Mouse (Mus musculus): ENCODE results near the gene Eif3i. TPM values are rescaled to one million over a fixed set of nuclear protein-coding genes. Genes with fewer than 3 reads are reported as not detected.

Eif3i gene
- polyA plus RNA-seq, 1 experiment: 185 TPM

DNA sequence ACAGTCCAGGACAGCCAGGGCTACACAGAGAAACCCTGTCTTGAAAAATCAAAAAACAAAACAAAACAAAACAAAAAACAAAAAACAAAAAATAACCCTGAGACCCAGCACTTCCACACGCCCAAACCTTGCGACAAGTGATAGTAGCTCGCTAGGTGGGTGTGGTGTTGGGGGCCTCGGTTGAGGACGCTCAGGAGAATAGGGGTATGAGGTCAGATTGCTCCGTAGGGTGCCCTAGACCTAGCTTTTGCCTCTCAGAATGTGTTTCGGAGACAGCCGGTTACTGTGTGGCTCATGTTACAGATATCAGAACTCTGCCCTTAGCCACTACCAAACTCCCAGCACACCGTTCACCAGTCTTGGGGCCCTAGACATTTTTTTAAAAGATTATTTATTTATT is 14.7 kb downstream of the Eif3i start:
- no peaks in the 10 kb centered on the region for H3K36me3 ChIP-seq (ENCODE audit: control insufficient read depth, insufficient read depth, low read length)
- TF ChIP-seq CTCF (IDR thresholded peaks at IDR 0.05; ENCODE audit: extremely low read depth, insufficient read depth, insufficient read length, insufficient replicate concordance) (no peak), POLR2A (IDR thresholded peaks at IDR 0.05; ENCODE audit: low read depth, low read length) (no peak)
- no peaks in the 10 kb centered on the region; the same call in 1 of the 2 replicates for H3K4me1 ChIP-seq (ENCODE audit: control insufficient read depth, insufficient read depth, insufficient read length)
- 90% methylated on average over 9 of the region's 9 CpGs for WGBS
- no peak overlapping the region; the same call in 1 of the 2 replicates for H3K4me3 ChIP-seq (ENCODE audit: extremely low read depth, insufficient read depth, insufficient read length)
- peak overlapping the region; percentile 8; the same call in 1 of the 2 replicates for H3K27ac ChIP-seq (ENCODE audit: insufficient read depth, low read length)
- DNase-seq (ENCODE audit: low read depth in 1 of 2, low spot score in 2 of 2): no peak
- no peaks in the 10 kb centered on the region for H3K27me3 ChIP-seq (ENCODE audit: control insufficient read depth, insufficient read depth, low read length)

DNA sequence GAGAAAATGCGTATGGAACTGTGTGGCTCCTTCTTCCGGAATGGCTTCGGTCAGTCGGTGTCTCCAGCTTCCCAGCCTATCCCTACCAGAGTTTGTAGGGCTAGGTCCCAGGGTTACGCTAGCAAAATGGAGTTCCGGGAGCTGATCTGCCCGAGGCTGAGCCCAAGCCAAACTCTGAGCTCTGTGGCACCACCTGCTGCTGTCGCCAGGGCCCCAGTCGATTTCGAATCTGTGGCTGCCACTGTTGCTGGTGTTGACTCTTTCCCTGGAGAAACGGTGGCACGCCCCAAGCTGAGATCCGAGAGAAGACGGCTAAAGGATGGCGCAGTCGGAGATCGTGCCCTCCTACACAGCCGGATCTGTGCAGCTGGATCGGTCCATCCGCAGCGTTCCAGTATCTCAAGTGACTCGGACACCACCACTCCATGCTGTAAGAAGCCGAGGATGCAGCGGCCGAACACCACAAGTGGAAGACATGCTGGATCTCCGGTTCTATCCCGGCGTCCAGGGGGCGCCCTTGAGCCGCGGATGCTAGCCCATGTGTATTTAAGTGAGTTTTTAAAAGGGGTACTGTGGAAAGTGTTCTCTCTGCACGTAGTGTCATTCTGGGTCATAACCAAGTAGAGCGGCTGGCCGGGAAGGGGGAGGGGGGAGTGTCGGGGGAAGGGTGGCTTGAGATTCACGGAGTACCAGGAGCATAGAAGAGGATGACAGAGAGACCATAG is 15.4 kb downstream of the Eif3i start:
- Histone ChIP-seq H3K36me3 (ENCODE audit: control insufficient read depth, insufficient read depth, low read length) (no peaks in the 10 kb centered on the region), H3K27ac (ENCODE audit: insufficient read depth, low read length) (peak overlapping the region; percentile 97), H3K27me3 (ENCODE audit: control insufficient read depth, insufficient read depth, low read length) (no peaks in the 10 kb centered on the region), H3K4me1 (ENCODE audit: control insufficient read depth, insufficient read depth, insufficient read length) (peaks cover 3% of the 10 kb centered on the region; the same call in 1 of the 2 replicates), H3K4me3 (ENCODE audit: extremely low read depth, insufficient read depth, insufficient read length) (peak overlapping the region; percentile 89)
- TF ChIP-seq CTCF (IDR thresholded peaks at IDR 0.05; ENCODE audit: extremely low read depth, insufficient read depth, insufficient read length, insufficient replicate concordance) (peak; percentile 85), POLR2A (IDR thresholded peaks at IDR 0.05; ENCODE audit: low read depth, low read length) (no peak; the same call in none of the 2 replicates)
- DNase-seq (ENCODE audit: low read depth in 1 of 2, low spot score in 2 of 2): peak; percentile 68 to 87
- 2% methylated on average over 36 of the region's 36 CpGs for WGBS

DNA sequence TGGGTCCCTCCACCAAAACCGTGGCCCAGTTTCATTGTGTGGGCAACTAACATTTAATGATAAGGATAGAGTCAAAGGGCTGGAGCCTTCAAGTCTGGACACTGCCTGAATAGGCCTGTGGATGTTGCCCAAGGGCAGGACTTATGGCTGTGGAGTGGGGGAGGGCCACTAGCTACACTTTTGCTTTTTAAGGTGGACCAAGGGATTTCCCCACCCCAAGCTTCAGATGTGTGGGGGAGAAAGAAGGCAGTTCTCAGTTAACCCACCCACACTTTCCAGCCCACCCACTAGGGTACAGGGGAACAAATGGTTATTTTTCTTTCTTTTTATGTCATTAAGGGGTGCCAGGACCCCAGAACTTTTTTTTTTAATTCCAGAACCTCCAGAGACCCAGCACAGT is 16.1 kb downstream of the Eif3i start:
- Histone ChIP-seq H3K36me3 (ENCODE audit: control insufficient read depth, insufficient read depth, low read length) (no peaks in the 10 kb centered on the region), H3K4me1 (ENCODE audit: control insufficient read depth, insufficient read depth, insufficient read length) (peaks cover 5% of the 10 kb centered on the region; the same call in 1 of the 2 replicates), H3K27me3 (ENCODE audit: control insufficient read depth, insufficient read depth, low read length) (no peaks in the 10 kb centered on the region), H3K27ac (ENCODE audit: insufficient read depth, low read length) (peak overlapping the region; percentile 97), H3K4me3 (ENCODE audit: extremely low read depth, insufficient read depth, insufficient read length) (peak overlapping the region; percentile 89; the same call in 1 of the 2 replicates)
- TF ChIP-seq CTCF (IDR thresholded peaks at IDR 0.05; ENCODE audit: extremely low read depth, insufficient read depth, insufficient read length, insufficient replicate concordance): no peak
- TF ChIP-seq POLR2A (IDR thresholded peaks at IDR 0.05; ENCODE audit: low read depth, low read length): no peak
- DNase-seq (ENCODE audit: low read depth in 1 of 2, low spot score in 2 of 2): peak in 1 of 2 experiments; percentile 31
- WGBS: 38% methylated on average over 1 of the region's 1 CpGs

DNA sequence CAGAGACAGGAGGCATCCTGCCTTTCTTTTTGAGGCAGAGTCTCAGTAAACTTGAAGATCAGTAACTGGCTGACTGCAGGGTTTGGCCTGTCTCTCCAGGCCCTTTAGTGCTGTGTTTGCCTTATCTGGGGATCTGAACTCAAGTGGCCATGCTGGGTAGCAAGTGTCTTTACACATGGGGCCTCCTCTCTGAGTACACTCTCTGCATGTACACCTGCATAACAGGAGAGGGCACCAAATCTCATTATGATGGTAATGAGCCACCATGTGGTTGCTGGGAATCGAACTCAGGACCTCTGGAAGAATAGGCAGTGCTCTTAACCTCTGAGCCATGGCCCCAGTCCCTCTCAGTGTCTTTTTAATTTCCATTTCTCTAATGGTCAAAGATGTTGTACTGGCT is 18.2 kb downstream of the Eif3i start:
- H3K36me3 ChIP-seq (ENCODE audit: control insufficient read depth, insufficient read depth, low read length): no peaks in the 10 kb centered on the region
- H3K4me3 ChIP-seq (ENCODE audit: extremely low read depth, insufficient read depth, insufficient read length): no peak overlapping the region
- no peaks in the 10 kb centered on the region for H3K27me3 ChIP-seq (ENCODE audit: control insufficient read depth, insufficient read depth, low read length)
- H3K4me1 ChIP-seq (ENCODE audit: control insufficient read depth, insufficient read depth, insufficient read length): peaks cover 7% of the 10 kb centered on the region; the same call in 1 of the 2 replicates
- WGBS: 86% methylated on average over 1 of the region's 1 CpGs
- H3K27ac ChIP-seq (ENCODE audit: insufficient read depth, low read length): no peak overlapping the region
- DNase-seq (ENCODE audit: low read depth in 1 of 2, low spot score in 2 of 2): no peak
- TF ChIP-seq CTCF (IDR thresholded peaks at IDR 0.05; ENCODE audit: extremely low read depth, insufficient read depth, insufficient read length, insufficient replicate concordance) (no peak), POLR2A (IDR thresholded peaks at IDR 0.05; ENCODE audit: low read depth, low read length) (no peak)

DNA sequence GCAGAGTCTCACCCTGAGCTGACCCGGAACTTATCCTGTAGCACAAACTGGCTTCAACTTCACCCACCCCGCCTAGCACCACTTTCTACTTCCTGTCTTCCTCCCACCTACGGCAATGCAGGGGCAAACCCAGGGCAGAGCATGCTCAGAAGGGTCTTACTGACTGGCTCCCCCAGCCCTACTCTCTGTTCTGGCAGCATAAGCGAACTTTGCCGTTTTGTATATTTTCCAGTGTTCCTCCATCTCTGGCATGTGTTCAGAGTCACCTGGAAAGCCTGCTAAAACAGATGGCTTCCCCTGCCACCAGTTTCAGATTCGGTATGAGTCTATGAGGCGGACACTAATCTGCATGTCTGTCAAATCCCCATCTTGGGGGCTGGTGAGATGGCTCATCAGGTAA is 20.1 kb downstream of the Eif3i start:
- Histone ChIP-seq H3K36me3 (ENCODE audit: control insufficient read depth, insufficient read depth, low read length) (no peaks in the 10 kb centered on the region), H3K4me3 (ENCODE audit: extremely low read depth, insufficient read depth, insufficient read length) (no peak overlapping the region), H3K27ac (ENCODE audit: insufficient read depth, low read length) (peak overlapping the region; percentile 74), H3K4me1 (ENCODE audit: control insufficient read depth, insufficient read depth, insufficient read length) (peaks cover 8% of the 10 kb centered on the region; the same call in 1 of the 2 replicates), H3K27me3 (ENCODE audit: control insufficient read depth, insufficient read depth, low read length) (no peaks in the 10 kb centered on the region)
- DNase-seq (ENCODE audit: low read depth in 1 of 2, low spot score in 2 of 2): peak; percentile 42 to 63
- no peak for TF ChIP-seq CTCF (IDR thresholded peaks at IDR 0.05; ENCODE audit: extremely low read depth, insufficient read depth, insufficient read length, insufficient replicate concordance)
- TF ChIP-seq POLR2A (IDR thresholded peaks at IDR 0.05; ENCODE audit: low read depth, low read length): no peak
- 29% methylated on average over 7 of the region's 7 CpGs for WGBS

DNA sequence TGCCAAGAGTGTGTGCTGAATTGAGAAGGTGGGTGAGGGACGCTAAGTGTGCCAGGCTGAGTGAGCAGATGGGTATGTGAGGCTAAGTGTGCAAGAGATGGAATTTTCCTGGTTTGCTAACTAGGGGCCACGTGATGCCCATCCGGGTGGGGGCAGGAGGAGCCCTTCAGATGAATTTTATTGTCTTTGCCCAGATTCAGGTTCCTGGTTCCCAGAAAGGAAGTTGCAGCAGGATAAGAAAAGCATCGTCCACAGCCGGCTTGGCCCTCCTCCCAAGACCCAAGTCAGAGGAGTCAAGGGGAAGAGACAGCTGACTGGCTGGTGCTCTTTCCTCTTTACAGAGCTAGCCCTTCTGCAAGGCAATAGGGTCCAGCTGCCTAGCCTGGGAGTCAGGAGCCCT is 22.0 kb downstream of the Eif3i start, which contains the start of gene Fam167b:
TSS of gene Fam167b (minus strand) at position 84 of the 400 bp plus-strand sequence.
- peaks cover 19% of the 10 kb centered on the region; the same call in 1 of the 2 replicates for H3K4me1 ChIP-seq (ENCODE audit: control insufficient read depth, insufficient read depth, insufficient read length)
- no peak for DNase-seq (ENCODE audit: low read depth in 1 of 2, low spot score in 2 of 2)
- H3K27me3 ChIP-seq (ENCODE audit: control insufficient read depth, insufficient read depth, low read length): no peaks in the 10 kb centered on the region
- 78% methylated on average over 5 of the region's 5 CpGs for WGBS
- no peaks in the 10 kb centered on the region for H3K36me3 ChIP-seq (ENCODE audit: control insufficient read depth, insufficient read depth, low read length)
- H3K4me3 ChIP-seq (ENCODE audit: extremely low read depth, insufficient read depth, insufficient read length): 0 out of 2 replicates have a peak within 1 kb of the TSS, but pooled peaks have one; percentile 29
- H3K27ac ChIP-seq (ENCODE audit: insufficient read depth, low read length): peak within 1 kb of the TSS; percentile 13; the same call in 1 of the 2 replicates
- no peak for TF ChIP-seq CTCF (IDR thresholded peaks at IDR 0.05; ENCODE audit: extremely low read depth, insufficient read depth, insufficient read length, insufficient replicate concordance)
- no peak for TF ChIP-seq POLR2A (IDR thresholded peaks at IDR 0.05; ENCODE audit: low read depth, low read length)

DNA sequence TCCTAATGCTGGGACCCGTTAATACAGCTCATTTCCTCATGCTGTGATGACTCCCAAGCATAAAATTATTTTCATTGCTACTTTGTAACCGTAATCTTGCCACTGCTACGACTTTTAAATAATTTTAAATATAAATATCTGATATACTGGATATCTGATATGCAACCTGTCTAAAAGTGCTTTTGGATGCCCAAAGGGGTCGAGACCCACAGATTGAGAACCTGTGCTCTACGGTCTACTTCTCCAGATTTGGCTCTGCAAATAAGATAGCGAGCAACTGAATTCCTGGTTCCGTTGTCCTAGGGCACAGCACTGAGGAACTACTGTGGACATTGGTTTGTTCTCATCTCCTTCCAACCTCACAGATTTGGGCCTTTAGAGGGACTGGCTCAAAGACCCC is 22.8 kb downstream of the Eif3i start:
- Histone ChIP-seq H3K27me3 (ENCODE audit: control insufficient read depth, insufficient read depth, low read length) (no peaks in the 10 kb centered on the region), H3K27ac (ENCODE audit: insufficient read depth, low read length) (no peak overlapping the region), H3K36me3 (ENCODE audit: control insufficient read depth, insufficient read depth, low read length) (no peaks in the 10 kb centered on the region), H3K4me1 (ENCODE audit: control insufficient read depth, insufficient read depth, insufficient read length) (peaks cover 26% of the 10 kb centered on the region; the same call in 1 of the 2 replicates), H3K4me3 (ENCODE audit: extremely low read depth, insufficient read depth, insufficient read length) (no peak overlapping the region)
- no peak for TF ChIP-seq CTCF (IDR thresholded peaks at IDR 0.05; ENCODE audit: extremely low read depth, insufficient read depth, insufficient read length, insufficient replicate concordance)
- TF ChIP-seq POLR2A (IDR thresholded peaks at IDR 0.05; ENCODE audit: low read depth, low read length): no peak
- 82% methylated on average over 7 of the region's 7 CpGs for WGBS
- DNase-seq (ENCODE audit: low read depth in 1 of 2, low spot score in 2 of 2): no peak
